Mouse (Mus musculus) forelimb bud, embryonic 11.5 days (tissue): ENCODE results near the gene Parp16.
"Not testable (repeated sequence)": the region's sequence is repeated elsewhere in the genome, so short reads cannot be mapped to it uniquely, and the experiment has no call there.

Experiments used
- DNase-seq: peaks from one replicate; pipeline ENCODE4 v3.0.0-alpha.2; 2012; ENCODE audit warnings: low read depth, low spot score

Gene Parp16

DNA sequence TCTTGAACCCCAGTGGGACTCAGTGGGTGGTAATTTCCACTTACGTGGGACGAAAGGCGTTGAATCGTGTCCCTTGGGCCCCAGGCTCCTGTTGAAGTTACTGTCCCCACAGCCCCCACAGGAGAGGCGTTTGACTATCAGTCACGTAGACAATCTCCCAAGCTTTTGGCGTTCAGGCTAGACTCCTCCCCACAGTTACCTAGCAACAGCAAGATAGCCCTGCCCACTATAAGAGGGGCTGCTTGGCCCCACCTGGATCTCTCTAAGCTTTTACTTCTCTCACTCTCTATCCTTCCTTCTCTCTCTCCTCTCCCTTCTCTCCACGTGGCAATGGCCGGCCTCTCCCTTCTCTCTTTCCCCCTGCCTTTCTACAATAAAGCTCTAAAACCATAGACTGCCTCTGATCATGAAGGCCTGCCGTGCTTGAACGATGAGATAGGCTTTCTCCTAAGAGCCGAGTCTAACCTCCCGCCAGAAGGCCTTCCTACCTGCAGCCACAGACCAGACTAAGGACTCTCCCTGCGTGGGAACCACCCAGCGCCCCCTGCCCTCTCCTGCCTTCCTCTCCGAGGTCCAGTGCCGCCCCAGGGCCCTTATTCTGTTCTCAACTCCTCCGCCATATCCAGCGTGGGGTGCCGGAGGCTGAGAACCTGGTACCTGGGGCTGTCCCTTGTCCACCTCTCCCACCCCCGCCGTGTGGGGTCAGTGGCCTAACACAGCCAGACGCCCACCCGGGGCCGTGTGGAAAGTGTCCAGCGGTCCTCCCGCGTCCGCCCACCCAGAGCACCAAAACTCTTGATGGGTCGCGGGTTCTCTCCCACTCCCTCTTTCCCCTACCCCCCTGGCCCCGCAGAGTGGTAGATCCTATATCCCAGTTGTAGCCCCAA is 13.4 kb downstream of the Parp16 start:
- no peak for DNase-seq

DNA sequence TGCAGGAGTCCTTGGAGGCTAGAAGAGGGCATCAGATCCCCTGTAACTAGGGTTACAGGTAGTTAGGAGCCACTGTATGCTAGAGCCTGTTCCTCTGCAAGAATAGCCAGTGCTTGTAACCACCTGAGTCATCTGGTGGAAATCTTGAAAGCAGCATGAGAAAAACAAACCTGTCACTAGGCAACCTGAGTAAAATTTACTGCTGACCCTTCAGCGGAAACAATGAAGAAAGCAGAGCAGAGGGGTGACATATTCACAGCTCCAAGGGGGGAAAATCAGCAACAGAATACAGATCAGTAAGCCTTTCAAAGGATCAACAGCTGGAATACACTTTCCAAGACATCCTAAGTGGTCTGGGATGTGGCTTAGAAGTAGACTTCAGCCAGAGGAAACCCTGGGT is 16.4 kb downstream of the Parp16 start:
- DNase-seq = peak; percentile 53

DNA sequence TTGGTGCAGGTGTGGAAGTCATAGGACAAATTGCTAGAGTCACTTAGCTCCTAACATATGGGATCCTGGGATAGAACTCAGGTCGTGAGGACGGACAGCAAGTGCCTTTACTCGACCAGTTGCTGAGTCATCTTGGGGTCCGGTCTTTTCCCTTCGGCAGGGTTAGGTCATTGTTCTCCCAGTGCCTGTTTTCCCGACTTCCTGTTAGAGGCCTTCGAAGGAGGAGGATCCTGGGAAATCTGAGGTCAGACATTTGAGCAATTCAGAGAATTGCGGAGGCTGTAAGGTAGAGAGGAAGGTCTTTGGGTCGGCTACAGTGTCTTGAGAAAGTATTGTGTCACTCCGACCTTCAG is 19.2 kb downstream of the Parp16 start:
- DNase-seq = no peak

DNA sequence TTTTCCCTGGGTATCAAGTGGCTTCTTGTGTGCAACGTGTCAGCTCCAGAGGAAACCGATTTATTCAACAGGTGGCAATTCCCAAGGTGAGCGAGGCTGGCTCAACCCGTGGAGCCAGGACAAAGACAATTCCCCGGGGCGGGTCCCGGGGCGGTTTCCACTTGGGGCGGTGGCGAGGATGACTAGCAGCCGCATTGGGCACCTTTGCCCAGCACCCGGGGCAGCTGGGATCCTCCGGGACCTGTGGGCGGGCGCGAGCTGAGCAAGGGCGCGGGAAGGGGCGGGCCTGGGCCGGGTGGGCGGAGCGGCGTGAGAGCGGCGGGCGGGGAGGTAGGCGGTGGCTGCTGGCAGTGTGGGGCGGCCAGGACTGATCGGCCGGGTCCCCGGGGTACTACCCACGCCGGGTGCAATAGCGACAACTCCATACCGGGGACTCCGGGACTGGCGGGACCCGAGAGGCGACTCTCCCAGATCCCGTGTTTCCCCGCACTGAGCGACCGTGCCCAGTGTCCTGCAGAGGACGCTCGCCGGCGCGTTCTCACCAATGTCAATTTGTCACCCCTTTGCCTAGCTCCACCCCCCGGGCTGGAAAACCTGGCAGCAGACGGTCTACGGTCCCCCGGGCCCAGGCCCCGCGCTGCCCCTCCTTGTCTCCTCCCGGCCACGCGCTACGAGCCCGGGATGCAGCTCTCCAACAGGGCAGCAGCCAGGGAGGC is 19.8 kb downstream of the Parp16 start:
- DNase-seq = peak; percentile 70

DNA sequence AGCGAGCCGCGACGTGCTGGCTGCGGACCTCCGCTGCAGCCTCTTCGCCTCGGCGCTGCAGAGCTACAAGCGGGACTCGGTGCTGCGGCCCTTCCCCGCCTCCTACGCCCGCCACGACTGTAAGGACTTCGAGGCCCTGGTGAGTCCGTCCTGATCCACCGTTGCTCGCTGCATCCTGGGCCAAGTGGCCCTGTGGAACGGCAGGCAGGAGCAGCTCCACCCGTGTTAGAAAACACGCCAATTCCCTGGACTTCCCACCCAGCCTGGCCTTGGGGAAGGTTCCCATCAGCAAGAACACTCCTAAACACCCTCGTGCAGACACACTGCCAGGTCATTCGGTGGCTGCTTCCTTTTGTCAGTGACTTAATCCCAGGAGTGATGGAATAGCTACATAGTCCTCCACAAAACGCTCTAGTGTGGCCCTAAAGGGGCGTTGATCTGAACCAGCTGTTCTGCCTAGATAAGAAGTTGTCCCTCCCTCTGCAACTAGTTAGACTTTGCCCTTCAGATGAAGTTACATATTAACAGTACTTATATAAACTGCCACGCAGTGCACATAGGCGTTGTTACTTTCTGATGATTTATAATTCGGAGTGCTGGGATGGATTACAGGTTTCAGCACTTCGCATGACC is 20.5 kb downstream of the Parp16 start:
- no peak for DNase-seq

DNA sequence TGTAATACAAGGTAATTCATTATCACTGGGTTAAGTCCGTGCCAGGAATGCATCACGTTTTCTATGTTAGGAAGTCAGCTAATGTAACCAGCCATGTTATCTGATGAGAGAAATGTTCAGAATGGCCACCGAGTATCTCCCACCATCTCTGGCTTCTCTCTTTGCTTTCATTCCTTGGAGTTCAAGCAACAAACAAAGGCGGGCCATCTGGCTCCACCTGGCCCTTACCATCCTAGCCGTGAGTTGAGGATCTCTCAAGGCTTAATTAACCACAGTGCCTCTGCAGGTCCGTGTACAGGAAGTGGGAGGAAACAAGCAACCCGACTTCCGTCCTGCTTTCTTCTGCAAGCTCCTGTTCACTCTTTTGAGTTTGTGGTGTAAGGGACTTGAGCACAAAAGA is 21.8 kb downstream of the Parp16 start:
- no peak for DNase-seq

DNA sequence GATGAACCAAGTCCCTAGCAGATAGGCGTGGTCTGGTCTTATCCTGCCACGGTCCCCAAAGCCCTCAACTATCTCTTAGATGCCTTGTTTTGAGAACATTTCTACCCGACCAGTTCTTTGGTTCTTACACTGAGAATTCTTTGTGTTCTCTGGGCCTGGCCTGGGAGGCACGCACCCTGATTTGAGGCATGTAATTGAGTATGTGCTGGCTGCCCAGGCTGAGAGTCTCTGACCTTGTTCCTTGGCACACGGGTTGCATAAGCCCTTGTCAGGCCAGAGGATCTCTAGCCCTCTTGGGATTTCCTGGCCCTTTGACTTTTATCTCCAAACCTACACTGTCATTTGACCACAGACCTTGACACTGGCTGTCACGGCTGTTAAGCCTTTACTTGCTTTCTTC is 22.5 kb downstream of the Parp16 start:
- no peak for DNase-seq

DNA sequence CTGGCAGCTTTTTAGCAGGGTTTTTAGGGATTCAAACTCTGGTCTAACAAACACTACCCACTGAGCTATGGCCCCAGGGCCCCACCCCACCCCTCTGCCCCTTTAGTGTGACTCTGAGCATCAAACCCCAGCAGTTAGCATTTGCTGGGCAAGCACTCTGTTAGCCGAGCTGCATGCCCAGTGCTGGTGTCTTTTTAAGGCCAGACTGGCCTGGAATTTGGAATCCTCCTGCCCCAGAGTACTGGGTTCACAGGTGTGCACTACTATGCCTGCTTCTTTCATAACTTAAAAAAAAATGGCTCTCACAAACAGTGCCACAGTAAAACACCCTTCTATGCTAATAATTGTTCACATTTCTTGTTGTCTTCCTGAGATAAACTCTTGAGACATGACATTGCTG is 23.8 kb downstream of the Parp16 start:
- DNase-seq = no peak

DNA sequence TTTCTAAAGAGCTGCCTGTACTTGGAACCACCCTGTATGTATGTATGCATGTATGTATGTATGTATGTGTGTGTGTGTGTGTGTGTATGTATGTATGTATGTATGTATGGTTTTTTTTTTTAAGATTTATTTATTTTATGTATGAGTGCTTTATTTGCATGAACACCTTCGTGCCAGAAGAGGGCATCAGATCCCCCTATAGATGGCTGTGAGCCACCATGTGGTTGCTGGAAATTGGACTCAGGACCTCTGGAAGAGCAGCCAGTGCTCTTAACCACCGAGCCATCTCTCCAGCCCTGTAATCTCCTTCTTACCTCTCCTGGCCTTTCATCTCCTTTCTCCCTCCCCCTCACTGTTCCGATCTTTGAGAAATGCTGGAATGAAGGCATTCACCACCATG is 25.2 kb downstream of the Parp16 start:
- not testable (repeated sequence) for DNase-seq

DNA sequence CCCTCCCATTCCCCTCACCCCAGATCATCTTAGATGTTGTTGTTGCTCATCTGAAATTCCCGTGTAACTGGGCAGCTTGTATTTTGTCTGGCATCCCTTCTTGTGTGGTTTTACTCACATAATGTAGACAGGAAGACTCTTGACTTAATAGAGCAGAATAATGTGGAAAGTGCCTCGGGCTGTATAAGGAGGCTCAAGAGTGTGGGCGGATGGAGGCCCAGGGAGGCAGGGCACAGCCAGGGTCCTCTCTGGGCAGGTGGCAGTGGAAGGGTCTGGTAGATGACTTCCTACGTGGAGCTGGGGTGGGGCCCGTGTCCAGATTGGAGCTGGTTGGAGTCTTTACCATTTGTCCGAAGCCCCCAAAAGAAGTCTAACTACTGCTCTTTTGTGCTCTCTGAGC is 28.8 kb downstream of the Parp16 start:
- no peak for DNase-seq

DNA sequence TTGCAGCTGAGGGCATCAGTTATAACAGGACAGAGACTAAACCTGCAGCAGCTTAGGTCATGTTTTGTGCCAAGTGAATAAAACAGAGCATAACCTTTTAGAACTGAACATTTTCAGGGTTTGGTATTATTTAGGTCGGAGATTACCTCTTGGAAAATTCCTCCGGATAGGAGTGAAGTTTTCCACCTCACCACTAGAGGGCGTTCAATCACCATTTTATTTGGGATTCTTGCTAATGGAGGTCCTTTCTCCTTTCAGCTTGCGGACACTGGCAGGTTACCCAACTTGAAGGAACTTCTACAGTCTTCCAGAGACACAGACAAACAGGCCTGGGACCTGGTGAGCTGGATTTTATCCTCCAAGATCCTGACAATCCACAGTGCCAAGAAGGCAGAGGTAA is 30.6 kb downstream of the Parp16 start:
- peak; percentile 42 for DNase-seq

DNA sequence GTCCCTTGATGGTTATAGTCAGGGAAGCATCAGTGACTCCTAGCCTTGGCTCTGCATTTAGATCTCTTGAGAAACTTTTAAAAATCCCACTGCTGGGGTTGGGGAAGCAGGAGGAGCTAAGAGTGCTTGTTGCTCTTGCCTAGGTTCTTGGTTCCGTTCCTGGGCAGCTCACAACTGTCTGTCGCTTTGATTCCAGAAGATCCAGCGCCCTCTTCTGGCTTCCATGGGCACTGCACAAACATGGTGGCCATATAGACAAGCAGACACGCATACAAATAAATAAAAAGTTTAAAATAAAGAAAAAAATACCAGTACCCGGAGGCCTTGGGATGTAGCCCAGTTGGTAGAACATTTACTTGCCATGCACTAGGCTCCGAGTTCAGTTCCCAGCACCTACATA is 35.1 kb downstream of the Parp16 start:
- DNase-seq = no peak

DNA sequence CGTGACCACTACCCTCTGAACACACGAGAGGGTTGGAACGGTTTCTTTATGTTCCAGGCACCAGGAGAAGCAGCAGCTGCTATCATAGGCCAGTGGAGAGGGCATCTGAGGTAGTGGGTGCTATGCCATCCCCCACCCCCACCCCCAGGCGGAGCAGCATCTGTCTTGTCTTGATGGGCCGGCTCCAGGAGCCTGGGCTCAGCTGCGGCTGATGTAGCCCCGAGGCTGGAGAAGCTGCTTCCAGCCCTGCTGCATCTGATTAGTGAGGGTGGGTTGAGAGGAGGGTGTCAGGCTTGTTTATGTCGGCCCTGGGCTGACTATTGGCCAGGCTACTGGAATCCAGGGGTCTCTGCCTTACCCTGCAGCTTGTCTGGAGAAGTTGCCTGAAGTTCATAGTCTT is 36.1 kb downstream of the Parp16 start:
- DNase-seq = no peak

DNA sequence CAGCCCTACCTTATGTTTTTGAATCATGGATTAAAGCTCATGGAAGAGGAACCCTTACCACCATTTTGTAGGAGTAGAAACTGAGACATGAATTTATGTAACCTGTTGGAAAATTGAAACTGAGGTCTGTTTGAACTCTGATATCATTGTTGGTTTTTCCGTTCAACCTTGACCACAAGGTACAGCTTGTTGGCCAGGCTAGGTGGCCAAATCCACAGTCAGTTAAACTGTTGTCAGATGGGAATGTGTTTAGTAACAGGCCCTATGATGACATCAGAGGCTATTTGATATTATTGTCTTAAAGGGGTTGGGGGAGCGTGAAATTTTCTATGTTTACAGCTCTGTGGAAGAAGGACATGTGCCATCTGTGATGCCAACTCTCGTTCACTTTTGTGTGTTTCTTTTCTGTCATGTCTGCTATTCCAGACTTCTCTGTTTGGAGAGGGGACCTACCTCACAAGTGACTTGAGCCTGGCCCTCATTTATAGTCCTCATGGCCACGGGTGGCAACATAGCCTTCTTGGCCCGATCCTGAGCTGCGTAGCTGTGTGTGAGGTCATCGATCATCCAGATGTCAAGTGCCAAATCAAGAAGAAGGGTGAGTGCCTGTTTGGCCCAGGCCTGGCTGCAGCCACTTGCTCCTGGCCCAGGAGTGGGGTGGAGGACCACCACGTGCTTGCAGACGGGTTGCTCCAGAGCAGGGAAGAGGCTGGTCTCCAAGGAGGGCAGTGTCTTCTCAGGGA is 38.3 kb downstream of the Parp16 start:
- no peak for DNase-seq

DNA sequence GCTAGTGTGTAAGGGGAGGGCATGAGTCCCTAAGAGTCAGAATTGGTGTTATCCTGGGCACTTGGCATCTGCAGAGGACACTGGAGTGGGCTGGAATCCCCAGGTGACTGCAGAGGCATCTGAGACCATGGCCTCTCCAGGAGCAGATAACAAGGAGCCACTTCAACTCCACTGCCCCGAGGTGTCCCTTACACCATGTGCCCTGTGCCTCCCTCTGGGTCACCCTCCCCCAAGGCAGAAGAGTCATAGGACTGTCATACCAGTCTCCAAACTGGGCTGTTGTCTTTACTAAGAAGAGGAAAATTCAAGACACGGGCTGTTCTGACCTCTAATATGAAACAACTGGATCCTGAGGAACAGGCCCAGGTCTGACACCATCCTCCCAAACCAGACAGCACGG is 39.6 kb downstream of the Parp16 start:
- DNase-seq = no peak

DNA sequence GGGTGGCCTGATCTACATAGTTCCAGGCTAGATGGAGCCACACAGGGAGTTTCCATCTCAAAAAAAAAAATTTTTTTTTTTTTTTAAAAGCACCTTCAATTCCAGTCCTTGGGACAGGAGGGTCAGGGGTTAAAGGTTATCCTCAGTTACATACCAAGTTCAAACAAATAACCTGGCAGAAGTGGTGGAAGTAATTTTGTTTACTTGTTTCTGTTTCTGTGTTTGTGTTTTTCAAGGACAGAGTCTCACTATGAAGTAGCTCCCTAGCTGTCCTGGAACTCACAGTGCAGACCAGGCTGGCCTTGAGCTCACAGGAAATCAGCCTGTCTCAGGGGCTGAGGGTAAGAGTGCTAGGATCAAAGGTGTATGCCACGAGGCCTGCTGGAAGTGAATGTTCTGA is 40.4 kb downstream of the Parp16 start:
- DNase-seq = no peak

DNA sequence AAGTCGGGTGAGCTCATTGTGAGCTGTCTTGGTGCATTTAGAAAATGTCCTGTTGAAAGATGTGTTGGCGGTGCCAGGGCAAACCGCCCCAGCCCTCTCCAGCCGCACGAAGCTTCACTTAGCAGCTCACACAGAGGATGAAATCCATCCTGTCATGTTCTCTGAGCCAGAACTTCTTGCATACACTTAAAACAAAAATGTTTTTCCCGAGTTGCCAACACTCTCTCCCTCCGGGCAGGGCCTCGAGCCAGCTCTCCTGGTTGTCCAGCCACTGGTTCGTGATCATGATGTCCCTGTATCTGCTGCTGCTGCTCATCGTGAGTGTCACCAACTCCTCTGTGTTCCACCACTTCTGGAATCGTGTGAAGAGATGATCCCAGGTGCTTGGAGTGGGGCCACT is 42.5 kb downstream of the Parp16 start:
- DNase-seq = no peak

DNA sequence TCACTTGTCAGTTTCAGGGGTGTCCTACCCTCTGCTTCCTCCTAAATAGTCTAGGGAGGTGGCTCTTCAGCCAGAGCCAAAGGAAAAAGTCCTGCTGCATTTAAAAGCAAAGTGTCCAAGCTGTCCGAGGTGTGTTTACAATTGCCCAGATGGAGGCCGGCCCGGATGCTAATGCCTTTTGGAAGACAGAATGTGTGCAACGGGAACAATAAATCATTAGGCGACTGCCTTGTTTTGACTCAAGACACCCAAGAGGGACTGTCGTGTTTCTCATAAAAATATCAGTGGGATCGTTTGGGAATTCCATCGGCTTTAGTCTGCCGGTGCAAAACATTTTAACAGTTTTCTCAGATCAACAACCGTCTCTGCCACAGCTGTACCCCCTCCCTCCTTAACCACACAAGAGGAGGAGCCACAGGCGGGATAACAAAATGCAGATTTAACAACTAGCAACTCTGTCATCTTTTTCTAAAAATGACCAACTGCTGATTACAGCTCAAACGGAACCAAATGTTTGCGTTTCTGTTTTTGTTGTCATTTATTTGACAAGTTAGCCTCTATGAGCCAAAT is 43.1 kb downstream of the Parp16 start:
- no peak for DNase-seq

DNA sequence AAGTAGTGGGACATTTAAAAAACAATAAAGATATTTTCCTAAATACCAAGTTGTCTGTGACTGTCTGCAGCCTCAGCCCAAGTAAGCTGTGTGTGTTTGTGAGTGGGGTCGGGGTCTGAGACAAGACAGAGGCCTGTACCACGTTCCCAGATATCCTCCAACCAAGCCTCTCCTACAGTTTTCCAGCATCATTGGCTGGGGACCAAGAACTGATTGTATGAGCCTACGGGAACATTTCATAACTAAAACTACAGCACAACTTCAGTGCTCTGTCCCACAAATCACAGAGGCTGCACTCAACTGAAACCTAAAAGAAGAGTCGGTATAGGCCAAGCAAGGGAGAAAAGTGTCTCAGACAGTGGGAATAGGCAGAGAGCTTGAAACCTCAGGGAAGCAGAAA is 44.0 kb downstream of the Parp16 start:
- no peak for DNase-seq

DNA sequence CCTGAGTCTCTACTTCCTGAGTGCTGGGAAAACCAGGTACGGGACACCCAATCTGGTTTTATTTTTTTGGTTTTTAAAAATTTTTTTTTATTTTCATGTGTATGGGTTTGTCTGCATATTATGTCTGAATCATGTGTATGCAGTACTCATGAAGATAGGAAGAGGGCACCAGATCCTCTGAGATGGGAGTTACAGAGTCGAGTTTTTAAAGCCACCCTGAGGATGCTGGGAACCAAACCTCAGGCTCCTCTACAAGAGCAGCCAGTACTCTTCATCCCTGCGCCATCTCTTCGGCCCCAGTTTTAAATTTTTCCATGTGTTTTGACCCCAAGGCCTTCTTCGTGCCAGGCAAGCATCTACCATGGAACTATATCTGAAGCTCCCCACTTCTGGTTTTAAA is 44.6 kb downstream of the Parp16 start:
- DNase-seq = no peak

DNA sequence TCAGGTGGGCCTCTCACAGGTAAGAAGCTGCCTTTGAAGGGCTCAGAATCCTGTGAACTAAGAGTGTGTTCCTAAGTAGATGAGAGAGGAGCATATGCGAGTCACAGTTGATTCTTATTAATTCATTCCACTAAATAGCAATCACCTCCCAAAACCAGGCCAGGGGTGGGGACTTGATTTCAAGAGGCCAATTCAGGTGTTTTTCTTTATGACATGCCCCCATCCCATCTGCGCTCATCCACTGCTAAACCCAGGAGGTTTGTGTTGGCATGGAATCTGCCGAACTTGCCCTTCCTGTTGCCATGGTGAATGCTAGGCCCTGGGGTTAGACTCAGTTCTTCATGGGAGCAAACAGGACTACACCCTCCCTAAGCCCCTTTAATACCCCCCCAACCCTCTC is 45.4 kb downstream of the Parp16 start:
- no peak for DNase-seq

DNA sequence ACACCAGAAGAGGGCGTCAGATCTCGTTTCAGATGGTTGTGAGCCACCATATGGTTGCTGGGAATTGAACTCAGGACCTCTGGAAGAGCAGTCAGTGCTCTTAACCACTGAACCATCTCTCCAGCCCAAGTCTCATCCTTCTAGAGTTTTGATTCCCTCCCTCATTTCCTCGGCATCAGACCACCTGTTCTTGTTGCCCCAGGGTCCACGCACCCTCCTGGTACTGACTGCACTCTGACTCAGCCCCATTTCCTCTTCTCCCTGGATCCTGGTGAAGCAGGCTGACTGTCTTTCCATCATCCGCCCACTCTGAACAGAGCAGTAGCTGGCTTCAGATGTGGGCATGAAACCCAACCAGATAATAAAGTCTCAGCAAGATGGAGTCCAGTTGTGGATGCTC is 46.8 kb downstream of the Parp16 start:
- DNase-seq = no peak
